Mouse (Mus musculus): ENCODE data around the gene Lsm5.

DNA sequence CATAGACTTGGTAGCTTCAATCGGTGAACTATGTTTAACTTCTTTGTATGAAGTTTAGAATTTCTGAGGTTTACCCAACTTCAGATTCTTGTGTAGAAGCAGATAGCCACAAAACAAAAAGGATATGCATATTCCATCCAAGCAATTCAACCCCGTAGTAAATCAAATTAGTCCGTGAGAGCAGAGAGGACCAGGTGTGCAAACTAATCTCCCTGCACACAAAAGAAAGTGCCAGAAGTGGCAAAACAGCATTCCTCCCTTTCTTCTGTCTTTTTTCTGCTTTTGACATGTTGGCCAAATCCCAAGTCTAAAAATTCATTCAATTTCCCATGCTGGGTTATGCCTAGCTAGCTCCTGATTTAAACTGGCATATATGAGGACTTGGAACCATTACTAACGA lies 12.1 kb downstream of the Lsm5 start:
- no peak for TF ChIP-seq CTCF (IDR thresholded peaks at IDR 0.05; ENCODE audit: borderline replicate concordance, control insufficient read depth, extremely low read depth, insufficient read depth, low read length, poor library complexity)
- no peak for TF ChIP-seq POLR2A (IDR thresholded peaks at IDR 0.05; ENCODE audit: control insufficient read depth, extremely low read depth, insufficient read depth, low read length, poor library complexity)

Data from thymus, adult 2 months (tissue).